Mouse (Mus musculus) erythroblast, embryonic 14.5 days (primary cell): ENCODE measurements around the gene Otulinl.

Experiments
- GATA1 ChIP-seq: IDR thresholded peaks from 2 replicates; pipeline ENCODE4 v1.6.1; 2012; ENCODE audit warnings: low read length, inconsistent platforms, mixed read lengths
- TAL1 ChIP-seq: IDR thresholded peaks from 3 replicates; pipeline ENCODE4 v1.6.1; 2012; ENCODE audit warnings: low read length, inconsistent platforms, mixed read lengths

DNA sequence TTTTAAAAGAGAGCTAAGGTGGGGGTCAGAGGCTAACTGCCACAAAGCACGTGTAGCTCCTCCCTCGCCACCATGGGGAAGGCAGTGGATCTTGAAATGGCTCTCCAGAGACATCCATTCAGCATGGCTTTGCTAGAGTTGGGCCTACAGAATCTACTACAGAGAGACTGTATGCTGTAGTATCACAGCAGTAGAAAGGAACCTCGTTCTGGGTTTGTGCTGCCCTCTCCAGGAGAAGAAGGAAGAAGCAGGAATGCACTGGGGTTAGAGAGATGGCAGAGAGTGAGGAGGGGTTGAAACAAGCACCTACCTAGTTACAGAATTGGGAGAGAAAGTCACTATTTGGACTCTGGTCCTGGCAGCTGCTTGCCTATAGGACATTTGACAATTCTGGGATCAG, 34.0 kb upstream of the Otulinl start:
- TF ChIP-seq TAL1 (no peak), GATA1 (no peak)
